Mouse (Mus musculus) small intestine, adult 2 months (tissue): ENCODE data around the gene Phlpp2. TPM values are rescaled to one million over a fixed set of nuclear protein-coding genes. Genes with fewer than 3 reads are reported as not detected.
"Not testable (repeated sequence)": the region's sequence is repeated elsewhere in the genome, so short reads cannot be mapped to it uniquely, and the experiment has no call there.

Experiments
- H3K27ac ChIP-seq: fragments of 200-500 bp; 2 replicates; pipeline ENCODE4 v1.5.1; 2012; ENCODE audit warnings: low read depth, low read length, control low read depth, inconsistent platforms; ENCODE audit not compliant: insufficient read depth
- H3K27me3 ChIP-seq: fragments of 200-500 bp; 2 replicates; pipeline ENCODE4 v1.6.1; 2012; ENCODE audit warnings: mild to moderate bottlenecking, moderate library complexity, low read length, inconsistent platforms; ENCODE audit not compliant: control insufficient read depth, insufficient read depth
- H3K36me3 ChIP-seq: fragments of 200-500 bp; 2 replicates; pipeline ENCODE4 v1.6.1; 2012; ENCODE audit warnings: mild to moderate bottlenecking, low read length, control low read depth, inconsistent platforms; ENCODE audit not compliant: control insufficient read depth, insufficient read depth
- H3K4me1 ChIP-seq: fragments of 200-500 bp; 2 replicates; pipeline ENCODE4 v1.6.1; 2012; ENCODE audit warnings: low read length, inconsistent platforms, mixed read lengths; ENCODE audit not compliant: control insufficient read depth, insufficient read depth, insufficient read length
- H3K4me3 ChIP-seq: fragments of 200-500 bp; 2 replicates; pipeline ENCODE4 v1.5.1; 2012; ENCODE audit warnings: low read depth, mild to moderate bottlenecking, control low read depth, inconsistent platforms, low read length, moderate library complexity
- CTCF ChIP-seq: fragments of 200-500 bp; IDR thresholded peaks from 2 replicates; pipeline ENCODE4 v1.5.1; 2012; ENCODE audit warnings: low read depth, mild to moderate bottlenecking, control low read depth, inconsistent platforms, low read length, moderate library complexity, mixed read lengths; ENCODE audit not compliant: insufficient replicate concordance, insufficient read length; ENCODE audit errors: extremely low read depth
- POLR2A ChIP-seq: fragments of 200-500 bp; IDR thresholded peaks from 2 replicates; pipeline ENCODE4 v1.6.1; 2012; ENCODE audit warnings: low read depth, mild to moderate bottlenecking, control low read depth, inconsistent platforms, low read length, moderate library complexity
- WGBS: fragments of 180-500 bp; shearing (Covaris S2); methylation state at CpG from one replicate; pipeline ENCODE4 v1.1.7; 2018; 5-methylcytosine and 5-hydroxymethylcytosine counted together
- polyA plus RNA-seq: library from polyadenylated mRNA; depleted of rRNA; stranded (reverse); fragments of >200 nt; gene quantifications from 2 replicates; pipeline ENCODE4 v1.2.3, GENCODE M21; 2012

The Phlpp2 gene
- polyA plus RNA-seq, 1 experiment = 25.0 TPM

DNA sequence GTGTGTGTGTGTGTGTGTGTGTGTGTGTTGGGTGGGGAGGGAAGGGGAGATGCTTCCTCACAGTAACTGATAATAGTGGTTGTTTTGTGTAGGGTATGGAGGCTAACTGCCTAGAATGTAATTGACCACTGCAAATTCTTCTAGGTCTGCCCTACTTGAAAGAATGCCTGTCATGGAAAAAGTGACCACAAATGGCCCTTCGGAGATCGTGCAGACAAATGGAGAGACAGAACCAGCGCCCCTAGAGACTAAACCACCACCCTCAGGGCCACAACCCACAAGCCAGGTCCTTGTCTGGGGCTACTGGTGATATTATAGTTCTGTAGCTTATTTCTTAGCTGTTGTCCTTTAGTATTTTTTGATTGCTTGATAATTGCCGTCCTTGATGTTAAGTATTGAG, 13.8 kb upstream of the Phlpp2 start:
- no peaks in the 10 kb centered on the region for H3K27me3 ChIP-seq
- 88% methylated on average over 4 of the region's 4 CpGs for WGBS
- peaks cover 2% of the 10 kb centered on the region; the same call in 1 of the 2 replicates for H3K4me1 ChIP-seq
- H3K4me3 ChIP-seq = no peak overlapping the region
- no peak overlapping the region for H3K27ac ChIP-seq
- peaks cover 60% of the 10 kb centered on the region for H3K36me3 ChIP-seq
- no peak for TF ChIP-seq POLR2A
- no peak for TF ChIP-seq CTCF

DNA sequence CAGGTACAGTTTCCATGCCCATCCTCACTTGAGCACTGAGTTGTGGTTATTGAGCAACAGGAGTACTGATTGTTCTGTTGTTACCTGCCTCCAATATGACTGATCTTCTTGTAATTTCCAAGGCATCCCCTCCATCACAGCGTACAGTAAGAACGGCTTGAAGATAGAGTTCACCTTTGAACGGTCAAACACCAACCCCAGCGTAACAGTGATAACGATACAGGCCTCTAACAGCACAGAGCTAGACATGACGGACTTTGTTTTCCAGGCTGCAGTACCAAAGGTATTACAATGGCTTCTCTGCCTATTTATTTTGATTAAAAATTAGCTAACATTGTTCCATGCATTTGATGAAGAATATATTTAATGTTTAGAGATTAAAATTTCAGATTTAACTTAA, 12.9 kb upstream of the Phlpp2 start:
- Histone ChIP-seq H3K27ac (peak overlapping the region; percentile 75; the same call in 1 of the 2 replicates), H3K4me1 (peaks cover 2% of the 10 kb centered on the region; the same call in 1 of the 2 replicates), H3K4me3 (no peak overlapping the region), H3K27me3 (no peaks in the 10 kb centered on the region), H3K36me3 (peaks cover 59% of the 10 kb centered on the region)
- no peak for TF ChIP-seq CTCF
- TF ChIP-seq POLR2A = no peak
- 42% methylated on average over 6 of the region's 6 CpGs for WGBS

DNA sequence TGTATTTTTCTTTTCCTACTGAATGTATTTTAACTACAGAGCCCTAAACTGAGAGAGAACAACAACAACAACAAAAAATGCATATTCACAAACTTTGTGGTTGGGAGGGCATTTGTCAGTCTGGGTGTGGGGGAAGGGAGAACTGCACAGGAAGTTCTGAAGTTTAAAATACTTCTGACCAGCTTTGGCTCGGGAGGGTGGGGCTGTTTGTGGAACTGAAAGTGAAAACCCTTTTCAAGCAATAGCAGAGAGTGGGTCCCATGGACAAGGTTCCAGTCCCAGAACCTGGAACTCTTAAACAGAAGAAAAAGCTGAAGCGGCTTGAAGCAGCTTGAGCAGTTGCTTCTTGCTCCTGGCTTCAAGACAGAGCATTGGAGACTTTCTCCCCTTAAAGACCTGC, 4.9 kb upstream of the Phlpp2 start:
- TF ChIP-seq CTCF = no peak
- no peak for TF ChIP-seq POLR2A

DNA sequence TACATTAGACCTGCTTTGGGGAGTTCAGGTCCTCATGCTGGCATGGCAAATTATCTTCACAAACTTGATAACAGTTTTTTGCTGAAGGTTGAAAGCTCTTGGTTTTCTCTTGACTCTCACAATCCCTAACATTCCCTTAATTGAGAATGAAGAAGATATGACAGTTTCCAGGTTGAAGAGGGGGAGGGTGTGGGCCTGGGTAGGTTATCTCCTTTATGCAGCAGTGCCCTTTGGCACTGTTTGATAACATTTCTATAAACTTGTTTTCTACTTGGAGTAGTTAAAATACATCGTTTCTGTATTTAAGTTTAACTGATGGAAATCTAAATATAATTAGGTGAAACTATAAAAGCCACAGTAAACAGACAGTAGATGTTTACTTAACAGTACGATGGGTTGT, 3.5 kb upstream of the Phlpp2 start:
- Histone ChIP-seq H3K27me3 (no peaks in the 10 kb centered on the region), H3K4me1 (peaks cover 7% of the 10 kb centered on the region; the same call in 1 of the 2 replicates), H3K36me3 (peaks cover 22% of the 10 kb centered on the region), H3K27ac (peak overlapping the region; percentile 72), H3K4me3 (no peak overlapping the region)
- WGBS = 38% methylated on average over 2 of the region's 2 CpGs
- no peak for TF ChIP-seq POLR2A
- no peak for TF ChIP-seq CTCF

More for the DNA sequence above, 4.9 kb upstream of the Phlpp2 start:
- peak overlapping the region; percentile 82 for H3K27ac ChIP-seq
- 33% methylated on average over 2 of the region's 2 CpGs for WGBS
- H3K27me3 ChIP-seq = no peaks in the 10 kb centered on the region
- peaks cover 7% of the 10 kb centered on the region; the same call in 1 of the 2 replicates for H3K4me1 ChIP-seq
- no peak overlapping the region for H3K4me3 ChIP-seq
- peaks cover 28% of the 10 kb centered on the region for H3K36me3 ChIP-seq

DNA sequence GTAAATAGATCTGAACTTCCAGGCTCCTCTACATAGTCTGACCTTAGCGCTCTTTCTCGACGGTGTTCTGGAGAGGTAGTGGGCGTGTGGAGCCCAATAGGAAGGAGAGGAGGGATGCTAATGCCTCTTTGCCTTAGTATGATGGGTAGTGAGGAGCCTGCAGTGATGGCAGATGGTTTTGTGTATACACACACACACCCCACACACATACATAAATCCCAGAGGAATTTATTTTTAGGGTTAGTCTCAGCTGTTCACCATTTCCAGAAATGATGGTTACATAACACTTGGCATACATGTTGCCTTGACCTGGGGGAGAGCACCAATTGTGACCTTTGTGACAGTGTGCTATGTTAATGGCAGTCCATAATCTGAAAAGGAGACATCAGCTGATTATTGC, 2.8 kb upstream of the Phlpp2 start:
- TF ChIP-seq CTCF (no peak), POLR2A (no peak)
- 60% methylated on average over 4 of the region's 4 CpGs for WGBS
- no peaks in the 10 kb centered on the region for H3K27me3 ChIP-seq
- peaks cover 15% of the 10 kb centered on the region for H3K36me3 ChIP-seq
- no peak overlapping the region for H3K4me3 ChIP-seq
- peak overlapping the region; percentile 72 for H3K27ac ChIP-seq
- H3K4me1 ChIP-seq = peaks cover 7% of the 10 kb centered on the region; the same call in 1 of the 2 replicates

DNA sequence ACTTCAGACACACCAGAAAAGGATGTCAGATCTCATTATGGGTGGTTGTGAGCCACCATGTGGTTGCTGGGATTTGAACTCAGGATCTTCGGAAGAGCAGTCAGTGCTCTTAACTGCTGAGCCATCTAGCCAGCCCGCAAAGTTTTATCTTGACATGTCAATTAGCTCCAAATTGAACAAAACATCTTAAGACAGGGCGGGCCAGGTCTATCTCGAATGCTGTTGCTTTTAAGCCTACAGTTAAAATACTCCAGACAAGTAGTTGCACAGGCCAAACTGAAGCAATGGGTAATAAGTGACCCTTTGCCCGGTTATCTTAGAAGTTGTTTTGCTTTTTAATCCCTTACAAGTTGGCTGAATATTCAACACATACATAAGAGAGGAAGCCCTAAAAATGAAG, 1.7 kb upstream of the Phlpp2 start:
- Histone ChIP-seq H3K36me3 (peaks cover 8% of the 10 kb centered on the region), H3K27ac (0 out of 2 replicates have a peak overlapping the region, but pooled peaks have one; percentile 21), H3K27me3 (no peaks in the 10 kb centered on the region), H3K4me3 (no peak overlapping the region), H3K4me1 (peaks cover 9% of the 10 kb centered on the region; the same call in 1 of the 2 replicates)
- 77% methylated on average over 5 of the region's 5 CpGs for WGBS
- no peak for TF ChIP-seq POLR2A

DNA sequence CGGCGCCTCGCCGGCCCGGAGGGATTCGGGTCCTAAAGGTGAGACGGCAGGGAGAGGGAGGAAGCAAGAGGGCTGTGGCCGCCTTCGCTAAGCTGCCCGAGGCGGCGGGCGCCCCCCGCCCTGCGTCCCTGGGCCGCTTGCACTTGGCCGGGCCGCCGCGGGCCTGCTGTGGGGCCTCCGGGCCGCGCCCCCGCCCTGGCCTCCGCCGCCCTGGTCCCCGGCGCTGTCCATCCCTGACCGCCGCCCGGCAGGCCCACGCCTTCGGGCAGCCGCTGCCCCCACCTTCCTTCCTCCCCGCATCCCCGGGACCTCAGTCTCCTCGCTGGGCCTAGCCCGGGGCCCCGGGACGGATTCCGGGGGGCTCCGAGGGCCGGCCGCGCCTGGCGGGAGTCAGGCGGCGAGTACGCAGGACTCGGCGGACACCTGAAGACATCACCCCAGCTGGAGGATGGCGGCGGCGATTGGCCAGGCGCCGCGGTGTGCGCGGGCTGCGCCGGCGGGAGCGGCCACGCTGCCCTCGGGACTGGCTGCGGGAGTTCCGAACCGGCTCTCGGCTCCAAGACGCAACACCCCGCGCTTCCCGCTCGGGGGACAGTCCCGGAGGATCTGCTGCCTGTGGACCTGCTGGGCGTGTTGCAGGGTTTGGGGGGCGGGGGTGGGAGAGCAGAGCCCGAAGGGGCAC, 479 bp downstream of the Phlpp2 start:
- WGBS = 3% methylated on average over 77 of the region's 78 CpGs
- H3K27ac ChIP-seq = peak overlapping the region; percentile 48

DNA sequence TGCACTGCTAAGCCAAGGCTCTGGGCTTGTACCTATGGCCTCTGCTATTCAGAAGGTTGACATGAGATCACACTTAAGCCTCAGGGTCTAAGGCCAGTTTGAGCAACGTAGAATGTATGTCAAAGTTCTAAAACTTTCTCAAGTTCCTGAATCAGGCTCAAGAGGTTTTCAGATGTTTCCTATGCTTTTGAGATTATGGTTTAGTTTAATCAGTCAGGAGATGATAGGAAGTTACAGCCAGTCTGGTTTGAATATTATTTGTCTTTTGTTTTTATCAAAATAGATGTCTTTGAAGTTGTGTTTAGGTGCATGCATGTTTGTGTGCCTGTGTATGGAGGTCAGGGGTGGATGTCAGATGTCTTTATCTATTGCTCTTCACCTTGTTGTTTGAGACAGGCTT, 2.7 kb downstream of the Phlpp2 start:
- Histone ChIP-seq H3K27ac (no peak overlapping the region), H3K36me3 (no peaks in the 10 kb centered on the region), H3K27me3 (no peaks in the 10 kb centered on the region), H3K4me1 (peaks cover 6% of the 10 kb centered on the region; the same call in 1 of the 2 replicates), H3K4me3 (no peak overlapping the region)
- WGBS = 60% methylated on average over 1 of the region's 1 CpGs
- TF ChIP-seq POLR2A (no peak), CTCF (no peak)

More for the DNA sequence above, 479 bp downstream of the Phlpp2 start:
- H3K36me3 ChIP-seq = no peaks in the 10 kb centered on the region
- H3K27me3 ChIP-seq = no peaks in the 10 kb centered on the region
- H3K4me1 ChIP-seq = peaks cover 7% of the 10 kb centered on the region; the same call in 1 of the 2 replicates
- TF ChIP-seq CTCF (no peak), POLR2A (no peak)
- H3K4me3 ChIP-seq = peak overlapping the region; percentile 76

DNA sequence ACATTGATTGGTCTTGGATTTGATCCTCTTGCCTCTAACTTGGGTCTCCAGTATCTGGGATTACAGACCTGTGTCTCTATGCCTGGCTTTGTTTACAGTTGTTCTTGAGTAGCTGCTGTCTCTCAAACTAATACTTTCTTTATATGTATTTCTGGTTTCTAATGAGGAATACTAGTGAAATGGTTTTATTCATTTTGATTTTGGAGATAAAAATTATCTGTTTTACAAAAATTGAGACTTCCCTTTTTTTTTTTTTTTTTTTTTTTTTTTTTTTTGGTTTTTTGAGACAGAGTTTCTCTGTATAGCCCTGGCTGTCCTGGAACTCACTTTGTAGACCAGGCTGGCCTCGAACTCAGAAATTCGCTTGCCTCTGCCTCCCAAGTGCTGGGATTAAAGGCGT, 5.5 kb downstream of the Phlpp2 start:
- not testable (repeated sequence) for H3K27ac ChIP-seq, H3K4me1 ChIP-seq, H3K4me3 ChIP-seq, H3K27me3 ChIP-seq
- H3K36me3 ChIP-seq = peaks cover 14% of the 10 kb centered on the region
- 96% methylated on average over 3 of the region's 3 CpGs for WGBS
